Mouse (Mus musculus): ENCODE measurements around the gene Rasgef1b. TPM values are rescaled to one million over a fixed set of nuclear protein-coding genes. Genes with fewer than 3 reads are reported as not detected.

Gene Rasgef1b
- polyA plus RNA-seq, 1 experiment: 1.00 TPM

DNA sequence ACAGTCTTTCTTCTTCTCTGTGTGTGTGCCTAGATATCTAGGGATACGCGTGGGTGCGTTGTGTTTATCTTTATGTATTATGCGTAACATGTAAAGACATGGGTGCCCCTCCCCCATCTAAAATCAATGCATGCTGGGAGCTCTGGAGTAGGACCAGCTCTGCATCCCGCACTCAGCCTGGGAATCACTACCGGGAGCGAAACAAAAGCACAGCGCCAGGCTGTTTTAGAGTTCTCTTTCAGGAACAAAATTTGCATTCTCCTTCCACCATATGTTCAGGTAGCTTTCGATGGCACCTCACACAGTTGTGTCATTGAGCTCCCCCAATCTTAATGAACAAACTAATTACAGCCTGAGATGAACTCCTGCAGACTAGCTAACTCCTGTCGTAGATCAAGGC lies 19.6 kb upstream of the Rasgef1b start:
- H3K27ac ChIP-seq (ENCODE audit: control insufficient read depth, insufficient read depth, low read depth, low read length, poor library complexity): no peak overlapping the region
- no peaks in the 10 kb centered on the region for H3K4me1 ChIP-seq (ENCODE audit: control insufficient read depth, insufficient read depth, low read length)
- no peak for TF ChIP-seq POLR2A (IDR thresholded peaks at IDR 0.05; ENCODE audit: borderline replicate concordance, control insufficient read depth, low read depth, low read length)
- TF ChIP-seq CTCF (IDR thresholded peaks at IDR 0.05; ENCODE audit: control insufficient read depth, insufficient read depth, low read length): no peak
- 80% methylated on average over 10 of the region's 10 CpGs for WGBS
- H3K4me3 ChIP-seq (replicated peaks; ENCODE audit: control insufficient read depth, low read depth, low read length): no peak overlapping the region

DNA sequence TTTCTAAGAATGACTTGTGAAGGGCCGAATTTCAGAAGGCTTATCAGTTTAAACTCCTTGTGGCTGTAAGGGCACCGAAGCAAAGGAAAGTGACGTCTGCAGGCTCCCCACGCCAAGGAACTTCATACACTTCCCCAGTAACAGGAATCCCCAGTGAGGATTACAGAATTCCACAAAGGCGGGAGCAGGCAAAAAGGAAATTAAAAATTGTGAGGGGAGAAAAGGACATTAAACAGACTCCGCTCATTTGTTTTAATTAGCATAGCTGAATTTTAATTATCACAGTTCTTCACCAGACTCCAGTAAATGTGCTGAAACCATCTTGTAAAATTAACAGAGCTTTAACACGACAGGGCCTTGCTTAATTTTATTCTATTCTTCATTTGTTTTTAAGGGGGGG lies 17.2 kb upstream of the Rasgef1b start:
- no peak overlapping the region for H3K4me3 ChIP-seq (replicated peaks; ENCODE audit: control insufficient read depth, low read depth, low read length)
- WGBS: 73% methylated on average over 7 of the region's 7 CpGs
- no peak for TF ChIP-seq POLR2A (IDR thresholded peaks at IDR 0.05; ENCODE audit: borderline replicate concordance, control insufficient read depth, low read depth, low read length)
- no peak for TF ChIP-seq CTCF (IDR thresholded peaks at IDR 0.05; ENCODE audit: control insufficient read depth, insufficient read depth, low read length)
- no peaks in the 10 kb centered on the region for H3K4me1 ChIP-seq (ENCODE audit: control insufficient read depth, insufficient read depth, low read length)
- H3K27ac ChIP-seq (ENCODE audit: control insufficient read depth, insufficient read depth, low read depth, low read length, poor library complexity): no peak overlapping the region

DNA sequence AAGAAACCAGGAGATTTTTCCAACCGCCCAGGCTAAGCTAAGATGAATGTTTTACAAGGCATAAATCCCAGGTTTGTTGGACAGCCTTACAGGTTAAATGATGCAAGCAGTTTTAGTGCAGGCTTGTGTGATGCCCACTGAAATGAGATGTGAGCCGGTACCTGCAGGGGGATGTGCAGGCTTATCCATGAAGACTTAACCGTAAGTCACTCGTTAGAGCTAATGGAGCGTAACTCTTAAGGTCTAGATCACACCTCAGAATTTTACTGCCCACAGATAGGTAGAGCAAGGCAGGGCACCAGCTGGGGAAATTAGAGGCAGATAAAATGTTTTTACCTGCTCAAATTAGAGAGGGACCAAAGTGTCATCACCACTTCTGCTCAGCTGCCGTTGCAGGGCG lies 14.0 kb upstream of the Rasgef1b start:
- TF ChIP-seq POLR2A (IDR thresholded peaks at IDR 0.05; ENCODE audit: borderline replicate concordance, control insufficient read depth, low read depth, low read length): no peak
- no peak for TF ChIP-seq CTCF (IDR thresholded peaks at IDR 0.05; ENCODE audit: control insufficient read depth, insufficient read depth, low read length)
- no peak overlapping the region for H3K4me3 ChIP-seq (replicated peaks; ENCODE audit: control insufficient read depth, low read depth, low read length)
- no peaks in the 10 kb centered on the region for H3K4me1 ChIP-seq (ENCODE audit: control insufficient read depth, insufficient read depth, low read length)
- WGBS: 87% methylated on average over 7 of the region's 7 CpGs
- no peak overlapping the region for H3K27ac ChIP-seq (ENCODE audit: control insufficient read depth, insufficient read depth, low read depth, low read length, poor library complexity)

DNA sequence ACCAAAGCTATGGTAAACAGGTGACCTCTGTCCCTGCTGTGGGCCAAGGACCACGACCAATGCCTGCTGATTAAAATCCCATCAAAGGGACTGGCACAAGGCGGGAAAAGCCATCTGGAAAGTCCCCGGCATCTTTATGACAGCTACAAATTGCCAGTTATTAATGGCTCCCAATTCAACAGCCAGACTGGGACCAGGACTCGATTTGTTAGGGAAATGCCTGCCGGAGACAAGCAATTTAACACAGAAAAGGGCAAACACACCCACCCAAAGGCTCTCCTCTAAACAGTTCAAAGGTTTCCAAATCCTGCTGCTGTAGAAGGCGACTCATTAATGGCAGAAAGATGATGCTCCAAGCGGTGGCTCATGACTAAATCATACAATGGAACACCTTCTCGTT lies 13.2 kb upstream of the Rasgef1b start:
- 52% methylated on average over 8 of the region's 8 CpGs for WGBS
- H3K27ac ChIP-seq (ENCODE audit: control insufficient read depth, insufficient read depth, low read depth, low read length, poor library complexity): no peak overlapping the region
- TF ChIP-seq POLR2A (IDR thresholded peaks at IDR 0.05; ENCODE audit: borderline replicate concordance, control insufficient read depth, low read depth, low read length): no peak
- no peak for TF ChIP-seq CTCF (IDR thresholded peaks at IDR 0.05; ENCODE audit: control insufficient read depth, insufficient read depth, low read length)
- no peak overlapping the region for H3K4me3 ChIP-seq (replicated peaks; ENCODE audit: control insufficient read depth, low read depth, low read length)
- H3K4me1 ChIP-seq (ENCODE audit: control insufficient read depth, insufficient read depth, low read length): no peaks in the 10 kb centered on the region

DNA sequence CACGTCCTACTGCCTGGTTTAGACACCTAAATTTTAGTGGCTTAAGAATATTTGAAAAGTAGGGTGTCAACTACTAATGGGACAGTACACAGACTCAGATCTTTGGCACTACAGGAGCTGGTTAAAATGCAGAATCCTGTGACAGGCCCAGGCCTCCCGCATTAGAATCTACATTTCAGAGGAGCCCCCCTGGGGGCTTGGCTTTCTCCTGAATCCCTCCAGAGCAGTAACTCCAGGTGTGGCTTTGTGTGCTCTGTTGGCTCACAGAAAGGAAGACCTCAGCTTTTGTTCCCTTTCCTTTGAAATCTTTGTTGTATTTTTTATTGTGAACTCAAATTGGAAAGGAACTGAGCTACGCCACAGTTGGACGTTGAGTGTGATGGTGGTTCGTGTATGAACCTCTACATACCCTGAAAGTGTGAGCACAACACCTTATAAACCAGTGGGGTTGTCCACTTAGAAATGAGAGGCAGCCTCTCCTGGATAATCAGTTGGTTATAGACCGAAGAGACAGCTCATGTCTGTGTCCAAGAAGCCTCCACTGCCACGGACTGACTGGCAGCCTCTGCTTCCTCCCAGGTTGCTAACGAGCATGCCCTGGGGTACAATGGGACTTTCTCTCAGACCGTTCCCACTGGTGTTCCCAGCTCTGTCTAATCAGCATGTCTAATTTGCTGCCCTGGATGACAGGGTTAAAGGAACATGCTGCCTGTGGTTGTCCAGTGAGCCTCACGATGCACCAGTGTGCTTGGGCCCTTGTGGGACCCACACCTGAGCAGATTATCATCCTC lies 9.3 kb upstream of the Rasgef1b start:
- 47% methylated on average over 10 of the region's 10 CpGs for WGBS
- H3K27ac ChIP-seq (ENCODE audit: control insufficient read depth, insufficient read depth, low read depth, low read length, poor library complexity): no peak overlapping the region
- no peak for TF ChIP-seq CTCF (IDR thresholded peaks at IDR 0.05; ENCODE audit: control insufficient read depth, insufficient read depth, low read length)
- TF ChIP-seq POLR2A (IDR thresholded peaks at IDR 0.05; ENCODE audit: borderline replicate concordance, control insufficient read depth, low read depth, low read length): no peak
- no peaks in the 10 kb centered on the region for H3K4me1 ChIP-seq (ENCODE audit: control insufficient read depth, insufficient read depth, low read length)
- no peak overlapping the region for H3K4me3 ChIP-seq (replicated peaks; ENCODE audit: control insufficient read depth, low read depth, low read length)

DNA sequence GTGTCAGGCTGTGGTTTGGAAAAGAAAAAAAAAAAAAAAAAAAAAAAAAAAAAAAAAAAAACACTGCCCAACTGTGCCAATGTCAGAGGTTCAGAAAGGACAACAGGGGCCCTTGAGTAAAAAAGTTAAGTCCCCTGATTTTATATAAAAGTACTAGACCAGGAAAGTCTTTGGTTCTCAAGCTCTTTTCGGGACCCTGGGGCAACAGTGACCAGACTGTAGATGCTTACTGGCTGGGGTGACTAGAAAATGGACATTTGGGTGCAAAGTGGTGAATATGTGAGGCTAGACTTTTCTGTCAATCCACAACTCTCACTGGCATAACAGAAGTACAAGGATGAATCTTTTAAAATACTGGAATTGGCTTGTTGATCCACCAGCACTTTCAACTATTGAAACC lies 1.1 kb upstream of the Rasgef1b start:
- no peak overlapping the region for H3K27ac ChIP-seq (ENCODE audit: control insufficient read depth, insufficient read depth, low read depth, low read length, poor library complexity)
- WGBS: 60% methylated on average over 1 of the region's 1 CpGs
- no peak for TF ChIP-seq CTCF (IDR thresholded peaks at IDR 0.05; ENCODE audit: control insufficient read depth, insufficient read depth, low read length)
- no peak for TF ChIP-seq POLR2A (IDR thresholded peaks at IDR 0.05; ENCODE audit: borderline replicate concordance, control insufficient read depth, low read depth, low read length)
- H3K4me3 ChIP-seq (replicated peaks; ENCODE audit: control insufficient read depth, low read depth, low read length): no peak overlapping the region
- H3K4me1 ChIP-seq (ENCODE audit: control insufficient read depth, insufficient read depth, low read length): no peaks in the 10 kb centered on the region

DNA sequence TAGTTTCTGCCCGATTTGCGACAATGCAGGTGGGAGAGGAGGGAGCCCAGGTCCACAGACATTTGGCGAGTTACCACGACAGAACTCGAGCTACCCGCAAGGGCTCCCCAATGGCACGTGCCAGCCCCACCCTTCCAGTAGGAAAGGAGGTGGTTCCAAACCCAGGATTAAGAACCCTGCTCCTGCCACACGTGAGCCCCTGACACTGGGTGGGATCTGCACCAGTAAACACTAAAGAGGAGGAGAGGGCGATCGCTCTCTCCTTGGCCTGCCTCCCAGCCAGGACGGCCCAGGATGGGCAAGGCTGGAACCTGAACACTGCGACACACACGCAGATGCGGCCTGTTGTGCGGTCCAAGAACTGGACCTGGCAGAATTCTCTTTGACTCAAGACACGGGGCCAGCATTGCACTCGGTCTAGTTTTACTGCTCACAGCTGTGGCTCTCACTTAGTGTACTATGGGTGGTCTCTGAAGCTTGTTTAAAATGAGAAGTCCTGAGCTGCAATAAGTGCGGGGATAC lies 557 bp upstream of the Rasgef1b start:
- no peak overlapping the region; the same call in 1 of the 2 replicates for H3K27ac ChIP-seq (ENCODE audit: control insufficient read depth, insufficient read depth, low read depth, low read length, poor library complexity)
- TF ChIP-seq POLR2A (IDR thresholded peaks at IDR 0.05; ENCODE audit: borderline replicate concordance, control insufficient read depth, low read depth, low read length) (no peak), CTCF (IDR thresholded peaks at IDR 0.05; ENCODE audit: control insufficient read depth, insufficient read depth, low read length) (no peak)
- H3K4me1 ChIP-seq (ENCODE audit: control insufficient read depth, insufficient read depth, low read length): no peaks in the 10 kb centered on the region
- WGBS: 7% methylated on average over 18 of the region's 18 CpGs
- H3K4me3 ChIP-seq (replicated peaks; ENCODE audit: control insufficient read depth, low read depth, low read length): no peak overlapping the region

DNA sequence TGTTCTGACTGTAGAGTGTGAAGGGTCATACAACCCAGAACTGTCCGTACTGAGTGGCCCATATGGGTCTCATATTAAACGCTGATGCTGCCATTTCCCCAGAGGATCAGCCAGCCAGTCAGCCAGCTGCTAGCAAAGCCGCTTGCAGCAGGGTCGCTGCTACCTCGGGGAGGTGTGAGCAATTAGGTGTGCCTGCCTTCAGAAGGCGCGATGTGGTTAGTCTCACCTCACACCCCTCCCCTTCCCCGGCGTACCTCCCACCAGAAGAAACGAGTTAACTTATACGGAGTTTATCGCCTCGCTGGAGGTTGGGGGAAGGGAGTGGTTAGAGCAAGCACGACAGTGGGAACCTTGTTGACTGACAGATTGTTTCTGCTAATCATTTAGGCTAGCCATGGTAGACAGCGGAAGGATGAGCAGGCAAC lies 826 bp downstream of the Rasgef1b start:
- no peak overlapping the region for H3K4me3 ChIP-seq (replicated peaks; ENCODE audit: control insufficient read depth, low read depth, low read length)
- no peak for TF ChIP-seq POLR2A (IDR thresholded peaks at IDR 0.05; ENCODE audit: borderline replicate concordance, control insufficient read depth, low read depth, low read length)
- TF ChIP-seq CTCF (IDR thresholded peaks at IDR 0.05; ENCODE audit: control insufficient read depth, insufficient read depth, low read length): no peak
- WGBS: 2% methylated on average over 15 of the region's 15 CpGs
- H3K27ac ChIP-seq (ENCODE audit: control insufficient read depth, insufficient read depth, low read depth, low read length, poor library complexity): no peak overlapping the region
- H3K4me1 ChIP-seq (ENCODE audit: control insufficient read depth, insufficient read depth, low read length): no peaks in the 10 kb centered on the region
